Mouse (Mus musculus) left cerebral cortex, adult 2 months (tissue): ENCODE data around the gene Focad. TPM values are rescaled to one million over a fixed set of nuclear protein-coding genes. Genes with fewer than 3 reads are reported as not detected.

Source experiments
- DNase-seq, 2 experiments: peaks; one replicate each; pipeline ENCODE4 v3.0.0; 2021 to 2022; ENCODE audit warnings: low spot score in 2 of 2, mixed read lengths in 1 of 2; ENCODE audit errors: extremely low spot score in 1 of 2
- H3K27ac ChIP-seq: fragments of 200-600 bp; 2 replicates; pipeline ENCODE4 v1.8.1; 2022
- H3K4me3 ChIP-seq: fragments of 200-600 bp; 2 replicates; pipeline ENCODE4 v1.8.1; 2022
- CTCF ChIP-seq: fragments of 200-600 bp; IDR thresholded peaks from 2 replicates; pipeline ENCODE4 v1.8.1; 2022; ENCODE audit warnings: antibody characterized with exemption, mild to moderate bottlenecking, moderate library complexity
- intact Hi-C: fragments of 180-260 bp; cut with DNase I; formaldehyde crosslinking; loops from one replicate; pipeline ENCODE4 v1.15.1; 2025
- total RNA-seq, 2 experiments: library from RNA; stranded (reverse); gene quantifications; 2 replicates each; pipeline ENCODE4 v1.2.3; 2021

The Focad gene
- total RNA-seq, 2 experiments from 2014 or later = 50.7 to 54.7 TPM

- intact Hi-C loops = loop anchor here (5.0 kb wide), 1 partner anchor 159 kb away; no protein-coding TSS in a partner anchor
- H3K4me3 ChIP-seq = no peak overlapping the region
- DNase-seq = no peak
- TF ChIP-seq CTCF = no peak; the same call in none of the 2 replicates
- H3K27ac ChIP-seq = peak overlapping the region; percentile 32; the same call in 1 of the 2 replicates
Measured at GRCm38 (mm10) chr4:88195898-88196495, 101.6 kb downstream of the Focad start.

- intact Hi-C loops = loop anchor here (5.0 kb wide), 1 partner anchor 159 kb away; no protein-coding TSS in a partner anchor
- no peak for DNase-seq
- H3K27ac ChIP-seq = peak overlapping the region; percentile 32; the same call in 1 of the 2 replicates
- H3K4me3 ChIP-seq = no peak overlapping the region
- TF ChIP-seq CTCF = no peak
Measured at GRCm38 (mm10) chr4:88196500-88196912, 102.1 kb downstream of the Focad start.

- Histone ChIP-seq H3K27ac (no peak overlapping the region), H3K4me3 (no peak overlapping the region)
- intact Hi-C loops = loop anchor here (5.0 kb wide), 1 partner anchor 160 kb away; no protein-coding TSS in a partner anchor
- DNase-seq = no peak
- no peak for TF ChIP-seq CTCF
Measured at GRCm38 (mm10) chr4:88197244-88197643, 102.8 kb downstream of the Focad start.

- intact Hi-C loops = loop anchor here (5.0 kb wide), 1 partner anchor 162 kb away; no protein-coding TSS in a partner anchor
- DNase-seq = no peak
- Histone ChIP-seq H3K4me3 (no peak overlapping the region), H3K27ac (no peak overlapping the region)
- TF ChIP-seq CTCF = no peak
Measured at GRCm38 (mm10) chr4:88199186-88199585, 104.8 kb downstream of the Focad start.

- DNase-seq = no peak
- Histone ChIP-seq H3K4me3 (no peak overlapping the region), H3K27ac (no peak overlapping the region)
- TF ChIP-seq CTCF = no peak
- intact Hi-C loops = no loop called here
Measured at GRCm38 (mm10) chr4:88201047-88201446, 106.6 kb downstream of the Focad start.

GRCm38 (mm10) chr4:88208676-88209075 is 114.2 kb downstream of the Focad start:
- H3K27ac ChIP-seq = no peak overlapping the region
- intact Hi-C loops = no loop called here
- no peak overlapping the region for H3K4me3 ChIP-seq
- no peak for TF ChIP-seq CTCF
- DNase-seq = no peak

GRCm38 (mm10) chr4:88209351-88209814 is 115.0 kb downstream of the Focad start:
- TF ChIP-seq CTCF = no peak
- intact Hi-C loops = no loop called here
- peak in 1 of 2 experiments; percentile 53 for DNase-seq
- H3K4me3 ChIP-seq = no peak overlapping the region
- 0 out of 2 replicates have a peak overlapping the region, but pooled peaks have one; percentile 7 for H3K27ac ChIP-seq

- Histone ChIP-seq H3K4me3 (no peak overlapping the region), H3K27ac (no peak overlapping the region)
- no peak for TF ChIP-seq CTCF
- no peak for DNase-seq
- intact Hi-C loops = no loop called here
Measured at GRCm38 (mm10) chr4:88210602-88211001, 116.2 kb downstream of the Focad start.

GRCm38 (mm10) chr4:88211200-88211885 is 116.9 kb downstream of the Focad start:
- no peak overlapping the region for H3K27ac ChIP-seq
- TF ChIP-seq CTCF = no peak
- no peak overlapping the region for H3K4me3 ChIP-seq
- intact Hi-C loops = no loop called here
- DNase-seq = no peak

- no peak overlapping the region for H3K4me3 ChIP-seq
- H3K27ac ChIP-seq = no peak overlapping the region
- DNase-seq = no peak
- intact Hi-C loops = no loop called here
- no peak for TF ChIP-seq CTCF
Measured at GRCm38 (mm10) chr4:88213895-88214294, 119.5 kb downstream of the Focad start.

- no peak for DNase-seq
- intact Hi-C loops = no loop called here
- no peak overlapping the region for H3K27ac ChIP-seq
- H3K4me3 ChIP-seq = no peak overlapping the region
- no peak for TF ChIP-seq CTCF
Measured at GRCm38 (mm10) chr4:88218286-88218685, 123.9 kb downstream of the Focad start.

- intact Hi-C loops = no loop called here
- TF ChIP-seq CTCF = no peak
- no peak for DNase-seq
Measured at GRCm38 (mm10) chr4:88218797-88219196, 124.4 kb downstream of the Focad start.

More at GRCm38 (mm10) chr4:88218797-88219196, 124.4 kb downstream of the Focad start:
- no peak overlapping the region for H3K27ac ChIP-seq
- H3K4me3 ChIP-seq = no peak overlapping the region
